Mouse (Mus musculus) layer of hippocampus, adult 11-12 months (tissue): ENCODE results near the gene 3830417A13Rik.

Experiments used
- DNase-seq: peaks from one replicate; pipeline ENCODE4 v3.0.0; 2022; ENCODE audit warnings: low spot score

Gene 3830417A13Rik

GRCm38 (mm10) chrX:64173248-64173647 is at the start of gene 3830417A13Rik:
3830417A13Rik (plus strand) TSS chrX:64173548.
- no peak for DNase-seq

- no peak for DNase-seq
Measured at GRCm38 (mm10) chrX:64152098-64152497, 21.2 kb upstream of the 3830417A13Rik start, which contains the start of gene Gm6760. Gm6760 (minus strand) TSS chrX:64152198.

GRCm38 (mm10) chrX:64181246-64181645 is 7.9 kb downstream of the 3830417A13Rik start:
- no peak for DNase-seq
